Mouse (Mus musculus): ENCODE data around the gene Fbn1.

DNA sequence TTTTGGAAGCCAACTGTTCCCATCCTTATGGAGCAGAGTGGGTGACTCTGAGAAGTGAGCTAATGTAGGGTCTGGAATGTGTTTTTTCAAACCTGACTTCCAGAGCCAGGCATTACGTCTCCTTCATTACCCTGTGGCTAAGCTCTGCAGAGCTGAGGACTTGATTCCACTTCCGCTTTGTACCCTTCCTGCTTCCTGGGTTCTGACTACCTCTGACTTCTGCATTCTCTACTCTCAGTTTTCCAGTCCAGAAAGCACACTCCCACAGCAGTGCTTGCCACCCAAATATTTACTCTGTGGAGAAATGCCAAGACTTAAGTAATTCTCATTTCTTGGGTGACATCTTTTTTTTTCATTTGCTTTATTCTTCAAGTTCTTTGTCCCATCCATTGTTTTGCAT, 185.2 kb downstream of the Fbn1 start:
- TF ChIP-seq POLR2A (IDR thresholded peaks at IDR 0.05; ENCODE audit: borderline replicate concordance, low read depth, low read length): no peak
- TF ChIP-seq CTCF (IDR thresholded peaks at IDR 0.05; ENCODE audit: low read depth, low read length): no peak

Data from bone marrow macrophage, adult 2 months (primary cell).